Mouse (Mus musculus): ENCODE data around the gene Oscp1. TPM values are rescaled to one million over a fixed set of nuclear protein-coding genes. Genes with fewer than 3 reads are reported as not detected.
A peak's percentile ranks its signal among the peaks of the same experiment; 100 is the strongest.

The Oscp1 gene
- total and polyA plus RNA-seq, 3 experiments = 3.9 to 6.7 (median 5.0) TPM

DNA sequence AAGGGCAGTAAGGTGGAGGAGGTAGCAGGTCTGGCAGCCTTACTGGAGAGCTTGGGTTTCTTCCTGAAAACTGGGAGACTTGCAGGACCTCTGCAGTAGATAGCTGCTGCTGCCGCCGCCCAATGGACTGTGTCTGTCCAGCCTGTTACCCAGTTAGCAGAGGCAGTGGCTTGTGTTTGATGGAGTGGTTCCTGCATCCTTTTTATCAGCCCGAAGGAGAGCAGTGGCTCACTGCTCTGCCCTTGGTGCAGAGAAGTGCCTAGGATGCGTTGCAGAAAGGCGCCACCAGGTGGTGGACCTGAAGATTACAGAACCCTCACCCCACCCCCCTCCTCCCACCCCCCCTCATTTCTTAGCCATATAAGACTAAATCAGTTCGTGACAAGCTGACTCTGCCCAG, 55.6 kb downstream of the Oscp1 start:
- TF ChIP-seq CTCF (conservative IDR thresholded peaks at IDR 0.05 in 1 of 2, IDR thresholded peaks at IDR 0.05 in 1 of 2; ENCODE audit: low read depth in 2 of 2, low read length in 2 of 2) = peak in 1 of 2 experiments; percentile 69; a peak in 2 of 4 replicates
- TF ChIP-seq SMC3 (IDR thresholded peaks at IDR 0.05; ENCODE audit: low read depth, low read length) = peak; percentile 67
- peak; percentile 59 for TF ChIP-seq RAD21 (IDR thresholded peaks at IDR 0.05; ENCODE audit: low read depth, low read length)
- no peak for TF ChIP-seq ZMIZ1 (IDR thresholded peaks at IDR 0.05; ENCODE audit: low read depth, low read length)
- Histone ChIP-seq H3K27ac (ENCODE audit: insufficient read depth, low read depth) (no peak overlapping the region), H3K9me3 (replicated peaks; ENCODE audit: low read length) (no peaks in the 10 kb centered on the region), H3K79me2 (replicated peaks; ENCODE audit: control insufficient read depth, extremely low read depth, insufficient read depth, poor library complexity, severe bottlenecking) (peaks cover 21% of the 10 kb centered on the region), H3K4me1 (ENCODE audit: control insufficient read depth in 1 of 2, insufficient read depth in 2 of 2) (peaks cover 15 to 52% of the 10 kb centered on the region in 2 experiments), H3K36me3 (replicated peaks in 1 of 2; ENCODE audit: control insufficient read depth in 1 of 2, insufficient read depth in 1 of 2, low read length in 1 of 2) (peaks cover 37 to 60% of the 10 kb centered on the region in 2 experiments), H3K27me3 (replicated peaks) (no peaks in the 10 kb centered on the region), H3K9ac (ENCODE audit: insufficient read depth, low read depth) (no peak overlapping the region), H3K4me3 (replicated peaks in 1 of 3; ENCODE audit: low read depth in 2 of 3, low read length in 2 of 3, poor library complexity in 1 of 3) (no peak overlapping the region), H3K4me2 (ENCODE audit: insufficient read depth, low read depth, poor library complexity, severe bottlenecking) (no peak overlapping the region)
- in situ Hi-C loops (cut with MboI; ENCODE audit: low pct_ligation_motif_present, low pct_unique_long_range_greater_than_20kb, low sequenced_read_pairs) = loop anchor here (5.0 kb wide), 1 partner anchor 37 kb away; no protein-coding TSS in a partner anchor
- DNase-seq (ENCODE audit: extremely low read depth) = peak; percentile 47
- dilution Hi-C loops (cut with MboI; ENCODE audit: extremely low pct_ligation_motif_present, extremely low pct_unique_long_range_greater_than_20kb, low sequenced_read_pairs) = no loop called here

DNA sequence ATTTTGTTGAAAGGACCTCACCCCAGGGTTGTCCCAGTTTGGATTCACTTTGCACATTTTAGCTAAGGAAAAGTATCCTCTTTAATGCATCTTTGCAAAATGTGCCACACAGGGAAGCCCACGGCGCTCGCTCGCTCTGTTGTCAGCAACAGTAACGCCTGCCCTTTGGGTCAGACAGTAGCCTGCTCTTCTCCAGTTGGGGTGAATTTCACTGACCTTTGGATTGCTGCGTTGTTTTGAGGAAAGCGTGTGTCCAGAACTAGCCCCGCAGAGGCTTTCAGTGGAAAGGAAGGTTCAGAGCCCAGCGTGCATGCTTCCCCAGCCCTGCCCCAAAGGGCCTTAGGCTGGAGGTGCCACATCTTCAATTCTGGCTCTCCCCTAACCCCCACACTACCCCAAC, 57.0 kb downstream of the Oscp1 start:
- H3K9ac ChIP-seq (ENCODE audit: insufficient read depth, low read depth) = no peak overlapping the region
- no peaks in the 10 kb centered on the region for H3K27me3 ChIP-seq (replicated peaks)
- dilution Hi-C loops (cut with MboI; ENCODE audit: extremely low pct_ligation_motif_present, extremely low pct_unique_long_range_greater_than_20kb, low sequenced_read_pairs) (no loop called here), in situ Hi-C loops (cut with MboI; ENCODE audit: low pct_ligation_motif_present, low pct_unique_long_range_greater_than_20kb, low sequenced_read_pairs) (no loop called here)
- H3K27ac ChIP-seq (ENCODE audit: insufficient read depth, low read depth) = no peak overlapping the region
- H3K36me3 ChIP-seq (replicated peaks in 1 of 2; ENCODE audit: control insufficient read depth in 1 of 2, insufficient read depth in 1 of 2, low read length in 1 of 2) = peaks cover 40 to 65% of the 10 kb centered on the region in 2 experiments
- H3K79me2 ChIP-seq (replicated peaks; ENCODE audit: control insufficient read depth, extremely low read depth, insufficient read depth, poor library complexity, severe bottlenecking) = peaks cover 13% of the 10 kb centered on the region
- no peak for TF ChIP-seq ELF1 (IDR thresholded peaks at IDR 0.05; ENCODE audit: low read depth, low read length)
- no peak for TF ChIP-seq ZNF384 (IDR thresholded peaks at IDR 0.05; ENCODE audit: low read depth, low read length)
- no peak for TF ChIP-seq POLR2AphosphoS2 (IDR thresholded peaks at IDR 0.05; ENCODE audit: low read depth, low read length)
- no peak for TF ChIP-seq NRF1 (IDR thresholded peaks at IDR 0.05; ENCODE audit: low read depth, low read length)
- no peak for TF ChIP-seq TCF12 (IDR thresholded peaks at IDR 0.05; ENCODE audit: low read depth, low read length)
- TF ChIP-seq POLR2A (IDR thresholded peaks at IDR 0.05; ENCODE audit: low read depth, low read length) = no peak
- no peak for TF ChIP-seq BHLHE40 (IDR thresholded peaks at IDR 0.05; ENCODE audit: low read depth, low read length)
- TF ChIP-seq EP300 (IDR thresholded peaks at IDR 0.05; ENCODE audit: low read length) = no peak
- TF ChIP-seq UBTF (IDR thresholded peaks at IDR 0.05; ENCODE audit: low read depth, low read length) = no peak
- no peak for TF ChIP-seq CHD1 (IDR thresholded peaks at IDR 0.05; ENCODE audit: low read depth, low read length)
- no peak for TF ChIP-seq PAX5 (IDR thresholded peaks at IDR 0.05; ENCODE audit: low read length)
- TF ChIP-seq HCFC1 (IDR thresholded peaks at IDR 0.05; ENCODE audit: low read depth, low read length) = no peak
- H3K9me3 ChIP-seq (replicated peaks; ENCODE audit: low read length) = no peaks in the 10 kb centered on the region
- H3K4me1 ChIP-seq (ENCODE audit: control insufficient read depth in 1 of 2, insufficient read depth in 2 of 2) = peaks cover 3 to 37% of the 10 kb centered on the region in 2 experiments; a peak in 2 of 4 replicates
- H3K4me3 ChIP-seq (replicated peaks in 1 of 3; ENCODE audit: low read depth in 2 of 3, low read length in 2 of 3, poor library complexity in 1 of 3) = no peak overlapping the region
- no peak overlapping the region for H3K4me2 ChIP-seq (ENCODE audit: insufficient read depth, low read depth, poor library complexity, severe bottlenecking)
- no peak for DNase-seq (ENCODE audit: extremely low read depth)
